Mouse (Mus musculus) spleen, adult 2 months (tissue): ENCODE data around the gene Zfhx3. TPM values are rescaled to one million over a fixed set of nuclear protein-coding genes. Genes with fewer than 3 reads are reported as not detected.
A peak's percentile ranks its signal among the peaks of the same experiment; 100 is the strongest.

Source experiments
- DNase-seq, 2 experiments: peaks; one replicate each; pipeline versions ENCODE4 v3.0.0 to v3.0.0-alpha.2; 2012 to 2021; ENCODE audit warnings: low spot score in 2 of 2, low read depth in 1 of 2
- H3K27ac ChIP-seq: fragments of 200-500 bp; 2 replicates; pipeline ENCODE4 v1.5.1; 2012; ENCODE audit warnings: low read length, inconsistent platforms; ENCODE audit not compliant: insufficient read depth
- H3K27me3 ChIP-seq: fragments of 200-500 bp; 2 replicates; pipeline ENCODE4 v1.6.1; 2012; ENCODE audit warnings: mild to moderate bottlenecking, moderate library complexity, low read length, inconsistent platforms; ENCODE audit not compliant: control insufficient read depth, insufficient read depth
- H3K36me3 ChIP-seq: fragments of 200-500 bp; 2 replicates; pipeline ENCODE4 v1.6.1; 2012; ENCODE audit warnings: mild to moderate bottlenecking, low read length, inconsistent platforms; ENCODE audit not compliant: control insufficient read depth, insufficient read depth
- H3K4me1 ChIP-seq: fragments of 200-500 bp; 2 replicates; pipeline ENCODE4 v1.6.1; 2011; ENCODE audit warnings: inconsistent platforms; ENCODE audit not compliant: control insufficient read depth, insufficient read depth, insufficient read length
- H3K4me3 ChIP-seq: fragments of 200-500 bp; 2 replicates; pipeline ENCODE4 v1.5.1; 2011; ENCODE audit warnings: mild to moderate bottlenecking, inconsistent platforms; ENCODE audit not compliant: insufficient read depth, insufficient read length; ENCODE audit errors: extremely low read depth
- CTCF ChIP-seq: fragments of 200-500 bp; IDR thresholded peaks from 2 replicates; pipeline ENCODE4 v1.5.1; 2011; ENCODE audit warnings: mild to moderate bottlenecking, inconsistent platforms; ENCODE audit not compliant: insufficient read depth, insufficient read length, insufficient replicate concordance; ENCODE audit errors: extremely low read depth
- POLR2A ChIP-seq: fragments of 200-500 bp; IDR thresholded peaks from 2 replicates; pipeline ENCODE4 v1.6.1; 2011; ENCODE audit warnings: low read depth, low read length, inconsistent platforms
- WGBS: fragments of 180-500 bp; shearing (Covaris S2); methylation state at CpG from one replicate; pipeline ENCODE4 v1.1.7; 2018; 5-methylcytosine and 5-hydroxymethylcytosine counted together
- polyA plus RNA-seq: library from polyadenylated mRNA; depleted of rRNA; stranded (reverse); fragments of >200 nt; gene quantifications from 2 replicates; pipeline ENCODE4 v1.2.3, GENCODE M21; 2012

Gene Zfhx3
- polyA plus RNA-seq, 1 experiment = 1.5 TPM

- under 1% methylated on average over 53 of the region's 84 CpGs for WGBS
- peak in 1 of 2 experiments; percentile 22 for DNase-seq
- TF ChIP-seq CTCF (no peak), POLR2A (no peak)
- Histone ChIP-seq H3K27me3 (peaks cover 5% of the 10 kb centered on the region), H3K27ac (peak overlapping the region; percentile 81), H3K4me1 (peaks cover 7% of the 10 kb centered on the region; the same call in 1 of the 2 replicates), H3K36me3 (no peaks in the 10 kb centered on the region), H3K4me3 (peak overlapping the region; percentile 64)
Observed at GRCm38 (mm10) chr8:108714636-108715415, 772.4 kb downstream of the Zfhx3 start.

- H3K4me3 ChIP-seq = peak overlapping the region; percentile 64
- H3K36me3 ChIP-seq = no peaks in the 10 kb centered on the region
- TF ChIP-seq CTCF (no peak), POLR2A (no peak)
- H3K27me3 ChIP-seq = peaks cover 5% of the 10 kb centered on the region
- H3K4me1 ChIP-seq = peaks cover 7% of the 10 kb centered on the region; the same call in 1 of the 2 replicates
- no peak overlapping the region for H3K27ac ChIP-seq
- no peak for DNase-seq
- 41% methylated on average over 11 of the region's 11 CpGs for WGBS
Observed at GRCm38 (mm10) chr8:108715416-108715948, 773.0 kb downstream of the Zfhx3 start.

- Histone ChIP-seq H3K36me3 (no peaks in the 10 kb centered on the region), H3K4me3 (no peak overlapping the region), H3K4me1 (peaks cover 7% of the 10 kb centered on the region; the same call in 1 of the 2 replicates), H3K27ac (no peak overlapping the region), H3K27me3 (peaks cover 5% of the 10 kb centered on the region)
- WGBS = 65% methylated on average over 7 of the region's 7 CpGs
- no peak for DNase-seq
- TF ChIP-seq CTCF (no peak), POLR2A (no peak)
Observed at GRCm38 (mm10) chr8:108716291-108716811, 773.9 kb downstream of the Zfhx3 start.

GRCm38 (mm10) chr8:108717545-108717944 lies 775.1 kb downstream of the Zfhx3 start:
- no peak overlapping the region for H3K4me3 ChIP-seq
- TF ChIP-seq POLR2A (no peak), CTCF (no peak)
- peaks cover 5% of the 10 kb centered on the region for H3K27me3 ChIP-seq
- no peak overlapping the region for H3K27ac ChIP-seq
- 79% methylated on average over 8 of the region's 8 CpGs for WGBS
- DNase-seq = no peak
- peaks cover 7% of the 10 kb centered on the region; the same call in 1 of the 2 replicates for H3K4me1 ChIP-seq
- no peaks in the 10 kb centered on the region for H3K36me3 ChIP-seq

GRCm38 (mm10) chr8:108718031-108718430 lies 775.6 kb downstream of the Zfhx3 start:
- peaks cover 7% of the 10 kb centered on the region; the same call in 1 of the 2 replicates for H3K4me1 ChIP-seq
- no peak for DNase-seq
- no peaks in the 10 kb centered on the region for H3K36me3 ChIP-seq
- H3K4me3 ChIP-seq = no peak overlapping the region
- peaks cover 5% of the 10 kb centered on the region for H3K27me3 ChIP-seq
- WGBS = 59% methylated on average over 6 of the region's 6 CpGs
- H3K27ac ChIP-seq = no peak overlapping the region
- TF ChIP-seq POLR2A (no peak), CTCF (no peak)

- H3K4me1 ChIP-seq = no peaks in the 10 kb centered on the region
- no peak overlapping the region for H3K27ac ChIP-seq
Observed at GRCm38 (mm10) chr8:108720840-108721239, 778.4 kb downstream of the Zfhx3 start.

More at GRCm38 (mm10) chr8:108720840-108721239, 778.4 kb downstream of the Zfhx3 start:
- Histone ChIP-seq H3K4me3 (no peak overlapping the region), H3K27me3 (no peaks in the 10 kb centered on the region), H3K36me3 (no peaks in the 10 kb centered on the region)
- no peak for TF ChIP-seq POLR2A
- TF ChIP-seq CTCF = no peak
- no peak for DNase-seq
- 15% methylated on average over 4 of the region's 4 CpGs for WGBS
